ENCODE assay signal across 12 mouse cellular contexts in the genomic region with DNA sequence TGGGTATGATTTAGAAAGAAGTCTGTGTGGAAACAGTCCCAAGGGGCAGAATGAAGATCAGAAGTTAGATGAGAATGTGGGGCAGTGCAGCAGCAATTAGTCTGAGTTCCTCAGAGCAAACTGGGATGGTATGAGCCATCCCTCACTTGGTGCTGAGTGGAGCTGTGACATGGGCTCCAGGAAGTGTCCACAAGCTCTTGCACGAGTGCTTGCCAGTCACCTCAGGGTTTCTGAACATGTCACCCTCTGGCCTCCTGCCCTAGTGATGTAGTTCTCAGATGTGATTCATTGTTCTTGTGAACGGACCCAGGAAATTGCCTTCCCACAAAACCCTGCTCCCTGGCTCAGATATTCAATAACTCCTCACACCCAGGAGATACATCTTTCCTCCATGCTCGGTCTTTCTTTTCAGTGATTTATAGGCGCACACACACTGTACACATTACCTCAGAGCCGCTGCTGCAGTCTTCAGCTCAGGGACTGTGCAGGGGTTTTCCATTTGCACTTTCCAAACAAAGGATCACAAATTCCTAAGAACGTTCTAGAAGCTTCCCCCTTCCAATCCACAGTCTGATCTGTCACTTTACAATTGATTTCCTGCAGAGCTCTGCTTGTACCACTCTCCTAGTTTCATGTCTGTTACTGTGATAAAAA.
DNase-seq lines count a peak whose midpoint lies in the region; ATAC-seq and TF ChIP-seq lines count a peak whose summit lies in the region.
"Had no signal": no experiment of that assay in that cellular context is flagged by ENCODE, and none has a peak within 500 bp of the region (broad histone marks: within the 10 kb centered on the region; RNA-seq: fewer than 3 reads in every experiment).

No protein-coding gene starts in this region.

- 41% methylated on average over 6 of the region's 6 CpGs for WGBS in intestine, embryonic 16.5 days
- 47% methylated on average over 6 of the region's 6 CpGs for WGBS in intestine, postnatal 0 days

- H3K9me3 ChIP-seq in intestine, embryonic 16.5 days (ENCODE audit: control insufficient read depth, low read length), result no peaks in the 10 kb centered on the region
- no peaks in the 10 kb centered on the region for H3K9me3 ChIP-seq in intestine, postnatal 0 days (ENCODE audit: control insufficient read depth)
- H3K9me3 ChIP-seq: forebrain, embryonic 12.5 days had no signal

- no peak for ATAC-seq in intestine, embryonic 16.5 days
- no peak for ATAC-seq in intestine, postnatal 0 days
- ATAC-seq: lung, postnatal 0 days had no signal

- H3K4me3 ChIP-seq in intestine, embryonic 16.5 days (ENCODE audit: low read length), result no peak overlapping the region
- H3K4me3 ChIP-seq in intestine, postnatal 0 days (ENCODE audit: low read depth, low read length), result no peak overlapping the region
- H3K4me3 ChIP-seq: forebrain, embryonic 12.5 days had no signal

- H3K4me2 ChIP-seq in intestine, embryonic 16.5 days (ENCODE audit: low read depth, low read length), result no peak overlapping the region
- H3K4me2 ChIP-seq in intestine, postnatal 0 days (replicated peaks; ENCODE audit: low read depth), result no peak overlapping the region
- H3K4me2 ChIP-seq: forebrain, embryonic 12.5 days had no signal

- H3K36me3 ChIP-seq in intestine, embryonic 16.5 days (ENCODE audit: control insufficient read depth, insufficient read depth, low read length), result no peaks in the 10 kb centered on the region
- H3K36me3 ChIP-seq in intestine, postnatal 0 days (ENCODE audit: control insufficient read depth, insufficient read depth), result no peaks in the 10 kb centered on the region
- H3K36me3 ChIP-seq: forebrain, embryonic 12.5 days had no signal

- 0 out of 2 replicates have a peak overlapping the region, but pooled peaks have one; percentile 9 for H3K27ac ChIP-seq in intestine, embryonic 16.5 days (ENCODE audit: low read length)
- H3K27ac ChIP-seq in intestine, postnatal 0 days (ENCODE audit: low read depth, low read length), result no peak overlapping the region
- H3K27ac ChIP-seq: forebrain, embryonic 12.5 days had no signal

- no peaks in the 10 kb centered on the region for H3K27me3 ChIP-seq in intestine, embryonic 16.5 days (replicated peaks; ENCODE audit: control insufficient read depth, insufficient read depth, low read length)
- H3K27me3 ChIP-seq in intestine, postnatal 0 days (replicated peaks; ENCODE audit: control insufficient read depth, insufficient read depth, low read length), result no peaks in the 10 kb centered on the region
- H3K27me3 ChIP-seq: forebrain, embryonic 12.5 days had no signal

- TF ChIP-seq CTCF in intestine, postnatal 0 days (IDR thresholded peaks at IDR 0.05; ENCODE audit: low read depth), result no peak

- peak; percentile 4 for DNase-seq in urinary bladder, postnatal 14 days (ENCODE audit: low spot score)
- DNase-seq in urinary bladder, adult 18-20 months (ENCODE audit: low spot score in 2 of 2), result no peak
- DNase-seq in adrenal gland, postnatal 25 days, result peak; percentile 34
- DNase-seq in retina, postnatal 1 day, result peak; percentile 59
- DNase-seq in left cerebral cortex, adult 18-20 months (ENCODE audit: low spot score in 2 of 2), result no peak
- DNase-seq in frontal cortex, postnatal 14 days (ENCODE audit: low spot score in 2 of 2), result no peak
- DNase-seq: gastrocnemius, postnatal 25 days; kidney, adult 9 months had no signal

- H3K4me1 ChIP-seq in intestine, embryonic 16.5 days (ENCODE audit: control insufficient read depth, insufficient read depth, low read length), result peaks cover 8% of the 10 kb centered on the region; the same call in 1 of the 2 replicates
- H3K4me1 ChIP-seq in intestine, postnatal 0 days (replicated peaks; ENCODE audit: control insufficient read depth, insufficient read depth, low read length), result no peaks in the 10 kb centered on the region

- H3K9ac ChIP-seq in intestine, embryonic 16.5 days (ENCODE audit: low read depth, low read length), result no peak overlapping the region
- no peak overlapping the region for H3K9ac ChIP-seq in intestine, postnatal 0 days (ENCODE audit: low read depth, low read length)
- H3K9ac ChIP-seq: forebrain, embryonic 12.5 days had no signal

Comparison
In these comparisons a context has a peak if more than half of its experiments do, and no peak if none do; other contexts are left out.
1. DNase-seq: peak in urinary bladder, postnatal 14 days (single experiment), adrenal gland, postnatal 25 days (single experiment) and retina, postnatal 1 day (single experiment); none in urinary bladder, adult 18-20 months (0 of 2), left cerebral cortex, adult 18-20 months (0 of 2) and frontal cortex, postnatal 14 days (0 of 2).